Mouse (Mus musculus) liver, embryonic 14.5 days (tissue): ENCODE data around the gene Nabp2.

Experiments used
- CTCF ChIP-seq: IDR thresholded peaks from 2 replicates; pipeline ENCODE4 v1.5.1; 2016; ENCODE audit warnings: antibody characterized with exemption, low read depth, control low read depth
- EP300 ChIP-seq: IDR thresholded peaks from 2 replicates; pipeline ENCODE4 v1.6.1; 2016; ENCODE audit warnings: antibody characterized with exemption, low read depth

GRCm38 (mm10) chr10:128411211-128412054 is at the start of gene Nabp2, which contains the start of gene Rnf41:
- TF ChIP-seq CTCF = no peak
- TF ChIP-seq EP300 = no peak
